Mouse (Mus musculus) stomach, embryonic 15.5 days (tissue): ENCODE measurements around the gene Gm20388. TPM values are rescaled to one million over a fixed set of nuclear protein-coding genes. Genes with fewer than 3 reads are reported as not detected.

Source experiments
- ATAC-seq: fragments of 200-750 bp; cut with Nextera tagmentation; 2 replicates; pipeline ENCODE4 v1.8.0; 2017; ENCODE audit warnings: low read depth, moderate number of reproducible peaks, moderate TSS enrichment; ENCODE audit not compliant: insufficient read depth, low FRiP score
- H3K27ac ChIP-seq: fragments of 300-500 bp; sonication (generic); 2 replicates; pipeline ENCODE4 v1.5.1; 2015; ENCODE audit warnings: mild to moderate bottlenecking, inconsistent platforms
- H3K27me3 ChIP-seq: fragments of 300-500 bp; sonication (generic); replicated peaks from 2 replicates; pipeline ENCODE4 v1.6.1; 2015; ENCODE audit warnings: inconsistent platforms
- H3K36me3 ChIP-seq: fragments of 300-500 bp; sonication (generic); 2 replicates; pipeline ENCODE4 v1.6.1; 2015; ENCODE audit warnings: inconsistent platforms
- H3K4me1 ChIP-seq: fragments of 300-500 bp; sonication (generic); 2 replicates; pipeline ENCODE4 v1.6.1; 2015; ENCODE audit warnings: inconsistent platforms
- H3K4me2 ChIP-seq: fragments of 300-500 bp; sonication (generic); 2 replicates; pipeline ENCODE4 v1.6.1; 2015; ENCODE audit warnings: mild to moderate bottlenecking, inconsistent platforms
- H3K4me3 ChIP-seq: fragments of 300-500 bp; sonication (generic); replicated peaks from 2 replicates; pipeline ENCODE4 v1.5.1; 2015; ENCODE audit warnings: inconsistent platforms
- H3K9ac ChIP-seq: fragments of 300-500 bp; sonication (generic); 2 replicates; pipeline ENCODE4 v1.6.1; 2015; ENCODE audit warnings: inconsistent platforms
- H3K9me3 ChIP-seq: fragments of 300-500 bp; sonication (generic); 2 replicates; pipeline ENCODE4 v1.6.1; 2016; ENCODE audit warnings: inconsistent platforms
- WGBS: fragments of 180-500 bp; shearing (Covaris S2); methylation state at CpG from one replicate; pipeline ENCODE4 v1.1.7; 2015; 5-methylcytosine and 5-hydroxymethylcytosine counted together
- polyA plus RNA-seq: library from polyadenylated mRNA; unstranded; fragments of >200 nt; fragmentation: Nextera tagmentation; extraction: Ambion mirVana; gene quantifications from 2 replicates; pipeline ENCODE4 v1.2.1, GENCODE M21; 2015

Gene Gm20388
- polyA plus RNA-seq, 1 experiment from 2014 or later, result not detected

DNA sequence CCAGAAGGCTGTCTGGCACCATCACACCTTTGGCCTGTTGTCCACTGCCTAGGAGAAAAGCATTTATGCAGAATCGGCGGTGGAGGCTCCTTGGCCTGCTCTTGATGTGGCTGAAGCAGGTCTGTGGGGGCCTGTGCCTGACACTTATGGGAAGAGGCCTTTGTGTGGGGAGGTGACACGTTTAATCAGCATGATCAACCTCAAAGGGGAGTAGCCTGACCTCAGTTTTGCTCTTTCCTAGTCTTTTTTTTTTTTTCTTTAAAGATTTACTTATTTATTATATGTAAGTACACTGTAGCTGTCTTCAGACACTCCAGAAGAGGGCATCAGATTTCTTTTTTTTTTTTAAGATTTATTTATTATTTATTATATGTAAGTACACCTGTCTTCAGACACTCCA lies 2052.3 kb downstream of the Gm20388 start:
- no peak overlapping the region for H3K27ac ChIP-seq
- 81% methylated on average over 3 of the region's 3 CpGs for whole genome bisulfite sequencing
- H3K36me3 ChIP-seq, result 0 out of 2 replicates have a peak, but pooled peaks cover under 1% of the 10 kb centered on the region

DNA sequence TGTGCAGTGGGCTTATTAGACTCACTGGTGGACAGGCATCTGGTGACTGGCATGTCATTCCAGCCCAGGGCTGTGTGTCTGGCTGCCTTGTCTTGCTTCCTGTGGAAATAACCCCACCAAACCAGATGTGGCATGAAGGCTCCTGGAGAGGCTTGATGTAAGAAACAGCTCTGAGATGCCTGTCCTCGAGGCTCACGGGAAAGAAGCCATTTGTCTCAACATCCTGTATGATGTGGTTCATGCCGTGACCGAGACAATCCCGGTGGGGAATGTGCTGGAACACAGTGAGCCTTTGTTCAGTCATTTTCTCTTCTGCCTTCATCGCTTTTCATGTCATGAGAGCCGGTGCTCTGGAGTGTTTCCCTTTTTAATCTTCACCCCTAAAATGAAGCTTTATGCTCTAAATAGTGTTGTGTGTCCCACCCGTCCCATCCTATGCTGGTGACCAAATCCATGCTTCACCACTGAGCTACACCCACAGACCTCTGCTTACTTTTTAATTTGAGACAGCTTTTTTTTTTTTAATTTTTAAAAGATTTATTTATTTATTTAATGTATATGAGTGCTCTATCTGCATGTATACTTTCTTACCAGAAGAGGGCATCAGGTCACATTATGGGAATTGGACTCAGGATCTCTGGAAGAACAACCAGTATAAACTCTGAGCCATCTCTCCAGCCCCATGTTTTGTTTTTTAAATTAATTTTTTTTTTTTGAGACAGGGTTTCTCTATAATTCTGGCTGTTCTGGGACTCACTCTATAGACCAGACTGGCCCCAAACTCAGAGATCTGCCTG lies 2054.3 kb downstream of the Gm20388 start:
- 72% methylated on average over 8 of the region's 8 CpGs for WGBS
- Histone ChIP-seq H3K9me3 (no peaks in the 10 kb centered on the region), H3K4me1 (peaks cover 24% of the 10 kb centered on the region), H3K36me3 (no peaks in the 10 kb centered on the region), H3K4me3 (no peak overlapping the region), H3K9ac (no peak overlapping the region), H3K27ac (no peak overlapping the region; the same call in 1 of the 2 replicates), H3K27me3 (no peaks in the 10 kb centered on the region), H3K4me2 (no peak overlapping the region)
- ATAC-seq, result no peak

More for the DNA sequence above, 2052.3 kb downstream of the Gm20388 start:
- Histone ChIP-seq H3K27me3 (no peaks in the 10 kb centered on the region), H3K9ac (no peak overlapping the region), H3K4me2 (no peak overlapping the region), H3K4me1 (peaks cover 18% of the 10 kb centered on the region), H3K9me3 (no peaks in the 10 kb centered on the region), H3K4me3 (no peak overlapping the region)
- no peak for ATAC-seq

DNA sequence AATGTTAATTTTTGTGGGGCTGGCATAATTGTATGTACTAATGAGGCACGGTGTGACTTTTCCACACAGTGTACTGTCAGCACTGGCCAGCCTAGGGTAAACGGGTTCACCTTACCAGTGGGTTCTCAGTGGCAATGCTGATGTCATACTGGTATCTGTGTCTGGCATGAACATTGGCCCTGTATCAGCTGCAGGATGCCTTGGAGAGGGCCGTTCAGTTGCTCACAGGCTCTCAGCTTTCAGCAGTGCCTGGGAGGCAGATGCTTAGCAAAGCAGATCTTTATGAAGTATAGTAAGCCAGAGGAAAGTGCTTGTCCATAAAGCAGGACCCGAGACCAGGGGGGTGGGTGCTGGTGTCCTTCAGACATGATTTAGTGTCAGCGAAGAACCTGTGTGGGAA lies 2055.5 kb downstream of the Gm20388 start:
- no peak overlapping the region for H3K4me2 ChIP-seq
- H3K9me3 ChIP-seq, result no peaks in the 10 kb centered on the region
- whole genome bisulfite sequencing, result 55% methylated on average over 5 of the region's 5 CpGs
- H3K27me3 ChIP-seq, result no peaks in the 10 kb centered on the region
- no peak for ATAC-seq
- H3K27ac ChIP-seq, result no peak overlapping the region
- no peaks in the 10 kb centered on the region for H3K36me3 ChIP-seq
- no peak overlapping the region for H3K4me3 ChIP-seq
- H3K4me1 ChIP-seq, result peaks cover 28% of the 10 kb centered on the region
- H3K9ac ChIP-seq, result no peak overlapping the region

DNA sequence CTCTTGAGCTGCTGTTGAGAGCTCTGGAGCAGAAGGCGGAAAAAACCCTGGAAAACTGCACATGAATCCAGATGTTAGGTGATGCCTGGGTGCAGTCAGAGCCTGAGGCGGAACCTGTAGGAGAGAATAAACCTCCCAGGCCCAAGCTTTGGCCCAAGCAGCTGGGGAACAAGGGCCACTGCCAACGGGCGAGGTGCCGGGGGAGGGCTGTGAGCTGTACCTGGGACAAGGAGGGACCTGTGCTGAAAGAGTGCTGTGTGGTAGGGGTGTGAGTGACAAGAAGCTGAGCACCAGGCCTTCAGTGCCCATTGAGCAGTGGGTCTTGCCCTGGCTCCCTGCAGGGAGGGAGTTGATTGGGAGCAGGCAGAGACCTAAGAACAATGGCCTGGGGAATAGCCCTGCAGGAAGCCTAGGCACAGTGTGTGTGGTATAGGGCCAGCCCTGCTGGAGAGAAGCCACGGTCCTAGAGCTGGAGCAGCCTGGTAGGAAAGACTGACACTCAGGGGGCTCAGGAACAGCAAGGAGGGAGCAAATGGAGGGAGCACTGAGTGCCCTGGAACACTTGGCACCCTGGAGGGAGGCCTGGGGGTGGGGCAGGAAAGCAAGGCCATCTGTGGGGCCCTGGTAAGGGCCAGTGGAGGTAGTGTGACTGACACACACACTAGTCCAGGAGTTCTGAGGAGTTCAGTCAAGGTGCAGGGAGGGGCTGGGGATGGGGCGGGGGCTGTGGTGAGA lies 2056.2 kb downstream of the Gm20388 start:
- Histone ChIP-seq H3K4me3 (no peak overlapping the region), H3K9ac (no peak overlapping the region), H3K4me1 (peaks cover 28% of the 10 kb centered on the region), H3K9me3 (no peaks in the 10 kb centered on the region), H3K27me3 (no peaks in the 10 kb centered on the region), H3K4me2 (no peak overlapping the region), H3K36me3 (no peaks in the 10 kb centered on the region), H3K27ac (no peak overlapping the region)
- peak; percentile 42; the same call in 1 of the 2 replicates for ATAC-seq
- 61% methylated on average over 7 of the region's 7 CpGs for WGBS

DNA sequence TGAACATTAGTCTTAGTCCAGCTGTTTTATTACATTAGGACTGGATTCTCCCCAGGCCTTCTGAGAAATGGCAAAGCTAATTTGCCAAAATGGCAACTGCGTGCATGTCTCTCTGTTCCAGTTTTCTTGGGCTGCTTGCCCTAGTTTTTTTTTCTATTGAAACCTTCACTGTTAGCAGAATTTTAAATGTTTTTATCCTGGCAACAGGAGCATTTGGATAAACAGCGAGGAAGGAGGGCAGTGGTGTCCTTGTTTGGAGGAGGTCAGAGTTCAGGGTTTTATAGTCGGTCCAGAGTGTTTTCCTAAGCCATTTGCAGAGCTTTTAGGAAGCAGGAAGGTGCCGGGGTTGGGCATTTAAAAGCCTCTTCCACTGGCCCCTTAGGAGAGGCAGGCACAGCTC lies 2057.3 kb downstream of the Gm20388 start:
- peaks cover 28% of the 10 kb centered on the region for H3K4me1 ChIP-seq
- no peak overlapping the region; the same call in 1 of the 2 replicates for H3K27ac ChIP-seq
- no peaks in the 10 kb centered on the region for H3K27me3 ChIP-seq
- WGBS, result 40% methylated on average over 4 of the region's 4 CpGs
- ATAC-seq, result no peak
- H3K9ac ChIP-seq, result no peak overlapping the region
- no peaks in the 10 kb centered on the region for H3K9me3 ChIP-seq
- H3K36me3 ChIP-seq, result no peaks in the 10 kb centered on the region
- no peak overlapping the region for H3K4me3 ChIP-seq
- no peak overlapping the region for H3K4me2 ChIP-seq

DNA sequence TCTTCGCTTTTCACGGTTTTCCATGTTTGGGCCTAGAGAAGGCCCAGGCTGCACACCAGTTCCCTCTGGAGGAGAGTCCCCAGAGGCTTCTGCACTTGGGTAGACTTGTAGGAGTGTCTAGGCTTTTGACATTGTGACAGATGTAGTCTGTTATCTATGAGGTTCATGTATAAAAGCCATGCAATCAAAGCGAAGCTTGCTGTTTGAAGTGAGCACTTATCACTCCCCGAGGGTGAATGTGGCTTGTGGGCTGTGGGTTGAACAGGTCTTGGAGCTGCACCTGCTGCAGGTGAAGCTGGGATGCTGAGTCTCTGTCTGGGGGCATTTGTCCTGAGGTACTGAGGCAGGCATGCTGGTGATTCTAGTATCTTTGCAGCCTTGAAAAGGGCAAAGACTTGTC lies 2057.9 kb downstream of the Gm20388 start:
- no peaks in the 10 kb centered on the region for H3K9me3 ChIP-seq
- no peaks in the 10 kb centered on the region for H3K36me3 ChIP-seq
- H3K27ac ChIP-seq, result no peak overlapping the region
- WGBS, result 53% methylated on average over 4 of the region's 4 CpGs
- H3K4me1 ChIP-seq, result peaks cover 28% of the 10 kb centered on the region
- no peak for ATAC-seq
- H3K9ac ChIP-seq, result no peak overlapping the region
- H3K27me3 ChIP-seq, result no peaks in the 10 kb centered on the region
- H3K4me2 ChIP-seq, result no peak overlapping the region
- no peak overlapping the region for H3K4me3 ChIP-seq

DNA sequence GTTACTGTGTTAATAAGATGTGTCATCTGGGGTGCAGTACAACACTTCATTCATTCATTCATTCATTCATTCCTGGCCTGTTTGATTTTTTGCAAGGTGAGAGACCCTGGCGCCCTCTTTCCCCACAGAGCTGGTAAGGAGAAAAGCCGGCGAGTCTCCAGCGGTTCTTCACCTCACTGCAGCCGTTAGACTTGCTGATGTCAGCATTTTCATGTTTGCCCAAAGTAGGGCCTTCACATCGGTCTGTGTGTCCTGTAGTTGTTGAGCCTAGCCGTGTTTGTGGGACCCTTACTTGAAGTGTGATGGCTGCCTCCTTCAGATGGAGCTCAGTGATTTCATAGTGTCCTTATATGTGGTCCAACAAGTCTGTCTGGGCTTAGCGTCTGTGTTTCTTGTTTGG lies 2059.6 kb downstream of the Gm20388 start:
- Histone ChIP-seq H3K4me2 (no peak overlapping the region), H3K9ac (no peak overlapping the region), H3K9me3 (no peaks in the 10 kb centered on the region), H3K27me3 (no peaks in the 10 kb centered on the region), H3K36me3 (peaks cover 11% of the 10 kb centered on the region), H3K4me1 (peaks cover 28% of the 10 kb centered on the region), H3K27ac (no peak overlapping the region), H3K4me3 (no peak overlapping the region)
- 84% methylated on average over 8 of the region's 8 CpGs for whole genome bisulfite sequencing
- ATAC-seq, result no peak

DNA sequence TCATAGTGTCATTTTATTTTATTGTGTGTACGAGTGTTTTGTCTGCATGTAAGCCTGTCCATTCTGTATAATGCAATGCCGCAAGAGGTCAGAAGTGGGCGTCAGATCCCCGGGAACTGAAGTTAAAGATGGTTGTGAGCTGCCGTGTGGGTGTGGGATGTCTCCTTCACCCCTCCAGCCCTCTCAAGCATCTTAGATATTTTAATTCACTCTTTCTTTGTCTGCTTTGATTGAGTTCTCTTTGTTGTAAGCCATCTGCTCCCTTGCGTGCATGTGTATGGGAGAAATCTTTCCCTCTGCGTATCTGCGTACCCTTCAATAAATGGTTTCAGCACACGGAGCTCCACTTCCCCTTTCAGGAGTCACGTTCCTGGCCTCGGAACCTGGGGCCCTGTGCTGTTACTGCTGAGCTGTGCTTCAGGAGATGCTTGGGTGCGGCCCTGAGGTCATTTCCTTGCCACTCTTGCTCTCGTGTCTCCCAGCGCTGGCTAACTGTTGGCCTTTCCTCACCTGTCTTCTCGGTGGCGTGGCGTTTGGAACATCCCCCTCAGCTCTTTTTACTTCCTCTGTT lies 2060.9 kb downstream of the Gm20388 start:
- Histone ChIP-seq H3K27me3 (no peaks in the 10 kb centered on the region), H3K9me3 (no peaks in the 10 kb centered on the region), H3K27ac (no peak overlapping the region), H3K4me2 (no peak overlapping the region), H3K36me3 (peaks cover 24% of the 10 kb centered on the region), H3K9ac (no peak overlapping the region), H3K4me3 (no peak overlapping the region), H3K4me1 (peaks cover 22% of the 10 kb centered on the region)
- ATAC-seq, result no peak
- 68% methylated on average over 17 of the region's 17 CpGs for WGBS

DNA sequence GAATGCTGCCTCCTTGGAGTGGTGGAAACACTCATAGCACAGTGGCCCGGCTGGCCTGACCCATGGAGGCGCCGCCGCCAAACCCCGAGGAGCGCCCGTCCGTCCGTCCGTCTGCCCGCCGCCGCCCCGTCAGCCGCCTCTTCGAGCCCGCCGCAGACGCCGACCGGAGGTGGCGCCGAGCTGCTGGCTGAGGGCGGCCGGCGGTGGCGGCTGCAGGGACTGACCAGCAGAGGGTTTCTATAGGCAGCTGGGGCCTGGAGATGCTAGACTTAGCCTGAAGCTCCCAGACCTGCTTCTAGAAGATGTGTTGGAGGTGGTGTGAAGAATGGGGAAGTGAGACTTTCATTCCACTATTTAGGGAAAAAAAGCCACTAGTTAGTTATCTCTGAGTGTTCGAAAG lies 2063.3 kb downstream of the Gm20388 start:
- 0 out of 2 replicates have a peak, but pooled peaks cover 4% of the 10 kb centered on the region for H3K4me1 ChIP-seq
- H3K27me3 ChIP-seq, result no peaks in the 10 kb centered on the region
- no peak overlapping the region for H3K4me2 ChIP-seq
- peaks cover 37% of the 10 kb centered on the region for H3K36me3 ChIP-seq
- H3K9ac ChIP-seq, result no peak overlapping the region
- no peak overlapping the region for H3K27ac ChIP-seq
- WGBS, result 94% methylated on average over 28 of the region's 28 CpGs
- ATAC-seq, result no peak
- no peaks in the 10 kb centered on the region for H3K9me3 ChIP-seq
- H3K4me3 ChIP-seq, result no peak overlapping the region

DNA sequence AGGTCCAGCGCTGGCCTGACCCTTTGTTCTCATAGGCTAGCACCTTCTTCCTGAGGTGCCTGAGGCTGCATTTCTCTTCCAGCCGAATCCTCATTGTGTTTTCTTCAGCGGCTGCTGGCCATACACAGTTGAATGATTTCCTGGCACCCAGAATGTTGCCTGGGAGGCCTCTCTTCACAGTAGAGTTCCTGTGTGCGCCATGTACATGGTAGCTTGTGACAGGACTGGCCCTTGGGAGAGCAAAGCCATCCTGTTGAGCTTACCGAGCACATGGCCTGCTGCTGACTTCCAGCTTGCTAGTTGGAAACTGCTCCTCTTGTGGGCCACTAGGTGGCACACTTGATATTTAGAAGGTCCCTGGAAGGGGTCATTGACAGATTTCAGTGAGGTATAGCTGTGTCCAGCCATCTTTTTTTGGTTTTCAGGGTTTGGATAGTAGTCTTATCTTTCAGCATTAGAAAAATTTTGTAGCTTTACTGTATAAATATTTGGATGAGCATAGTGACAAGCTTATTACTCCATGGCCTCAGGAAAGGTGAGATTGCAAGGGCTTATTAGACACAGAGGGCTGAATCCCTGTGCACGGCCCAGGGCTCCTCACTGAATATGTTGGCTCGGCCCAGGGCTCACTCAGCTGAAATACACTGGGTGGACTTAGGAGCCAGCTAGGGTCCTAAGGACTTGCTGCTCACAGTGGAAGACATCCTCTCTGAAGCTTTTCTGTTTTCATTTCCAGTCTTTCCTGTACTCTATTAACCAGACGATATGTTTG lies 2067.4 kb downstream of the Gm20388 start:
- no peak for ATAC-seq
- H3K4me1 ChIP-seq, result no peaks in the 10 kb centered on the region
- H3K27ac ChIP-seq, result no peak overlapping the region
- no peak overlapping the region for H3K4me2 ChIP-seq
- WGBS, result 67% methylated on average over 8 of the region's 8 CpGs
- no peaks in the 10 kb centered on the region for H3K9me3 ChIP-seq
- H3K9ac ChIP-seq, result no peak overlapping the region
- H3K36me3 ChIP-seq, result peaks cover 52% of the 10 kb centered on the region
- no peak overlapping the region for H3K4me3 ChIP-seq
- H3K27me3 ChIP-seq, result no peaks in the 10 kb centered on the region

DNA sequence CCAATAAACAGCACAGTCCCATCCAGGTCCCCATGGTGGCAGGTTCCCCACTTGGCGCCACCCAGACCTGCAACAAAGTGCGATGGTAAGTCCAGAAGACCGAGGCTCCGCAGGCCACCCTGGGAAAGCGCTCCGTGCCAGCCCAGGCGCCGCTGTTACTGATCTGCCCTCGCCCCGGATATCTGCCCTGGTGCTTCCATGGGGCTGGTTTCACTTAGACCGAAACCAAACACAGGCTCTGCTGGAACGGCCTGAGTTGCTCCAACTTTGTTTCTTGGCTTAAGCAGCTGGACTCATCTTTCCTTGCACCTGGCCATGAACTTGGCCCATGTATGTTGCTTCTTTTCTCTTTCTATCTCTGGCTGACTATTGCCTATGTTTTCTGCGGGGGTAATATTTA lies 2068.0 kb downstream of the Gm20388 start:
- Histone ChIP-seq H3K4me2 (no peak overlapping the region), H3K36me3 (peaks cover 59% of the 10 kb centered on the region), H3K9me3 (no peaks in the 10 kb centered on the region), H3K27me3 (no peaks in the 10 kb centered on the region), H3K4me3 (no peak overlapping the region), H3K27ac (no peak overlapping the region), H3K9ac (no peak overlapping the region), H3K4me1 (no peaks in the 10 kb centered on the region)
- 96% methylated on average over 13 of the region's 13 CpGs for WGBS
- ATAC-seq, result no peak
